Mouse (Mus musculus): ENCODE measurements around the gene Hpse2. TPM values are rescaled to one million over a fixed set of nuclear protein-coding genes. Genes with fewer than 3 reads are reported as not detected.

The Hpse2 gene
- total RNA-seq, 1 experiment, result 0.27 TPM

- H3K9me3 ChIP-seq (ENCODE audit: control insufficient read depth, insufficient read depth, low read depth, low read length), result no peaks in the 10 kb centered on the region
- in situ Hi-C loops (cut with MboI; ENCODE audit: low sequenced_read_pairs in 2 of 2, unreplicated experiment in 2 of 2), result no loop called here
- no peak overlapping the region for H3K9ac ChIP-seq (ENCODE audit: insufficient read depth, low read depth, low read length, poor library complexity, severe bottlenecking)
- peaks cover 0 to 2% of the 10 kb centered on the region in 2 experiments; a peak in 2 of 4 replicates for H3K4me1 ChIP-seq (ENCODE audit: control insufficient read depth in 2 of 2, insufficient read depth in 2 of 2, low read length in 2 of 2, poor library complexity in 1 of 2)
- TF ChIP-seq HCFC1 (IDR thresholded peaks at IDR 0.05; ENCODE audit: borderline replicate concordance, insufficient read depth, low read length) (no peak), ZC3H11A (IDR thresholded peaks at IDR 0.05; ENCODE audit: borderline replicate concordance, low read depth, low read length) (no peak), ZNF384 (IDR thresholded peaks at IDR 0.05; ENCODE audit: low read depth, low read length) (no peak), MAFK (IDR thresholded peaks at IDR 0.05; ENCODE audit: insufficient read depth, low read depth, low read length) (no peak), CHD2 (IDR thresholded peaks at IDR 0.05; ENCODE audit: low read depth, low read length) (no peak)
- H3K4me3 ChIP-seq (ENCODE audit: insufficient read depth in 1 of 2, low read depth in 1 of 2, low read length in 2 of 2, poor library complexity in 1 of 2, severe bottlenecking in 1 of 2), result no peak overlapping the region
- peaks cover 5% of the 10 kb centered on the region; the same call in 1 of the 2 replicates for H3K36me3 ChIP-seq (ENCODE audit: control insufficient read depth, insufficient read depth, low read length, poor library complexity, severe bottlenecking)
- DNase-seq (ENCODE audit: low read depth, low spot score), result no peak
- H3K27ac ChIP-seq (ENCODE audit: insufficient read depth, low read depth, low read length, poor library complexity, severe bottlenecking), result no peak overlapping the region
Observed at GRCm38 (mm10) chr19:42755148-42755870, 632.8 kb downstream of the Hpse2 start.

GRCm38 (mm10) chr19:42753141-42753917 lies 634.8 kb downstream of the Hpse2 start:
- Histone ChIP-seq H3K9ac (ENCODE audit: insufficient read depth, low read depth, low read length, poor library complexity, severe bottlenecking) (no peak overlapping the region), H3K4me3 (ENCODE audit: insufficient read depth in 1 of 2, low read depth in 1 of 2, low read length in 2 of 2, poor library complexity in 1 of 2, severe bottlenecking in 1 of 2) (no peak overlapping the region)

GRCm38 (mm10) chr19:42752363-42752931 lies 635.7 kb downstream of the Hpse2 start, which contains the start of gene Pyroxd2:
Gene Pyroxd2, minus strand, starts transcription at chr19:42752775.
- peak within 1 kb of the TSS; percentile 39 for H3K9ac ChIP-seq (ENCODE audit: insufficient read depth, low read depth, low read length, poor library complexity, severe bottlenecking)
- TF ChIP-seq ZC3H11A (IDR thresholded peaks at IDR 0.05; ENCODE audit: borderline replicate concordance, low read depth, low read length), result no peak
- TF ChIP-seq HCFC1 (IDR thresholded peaks at IDR 0.05; ENCODE audit: borderline replicate concordance, insufficient read depth, low read length), result no peak
- no peak for TF ChIP-seq CHD2 (IDR thresholded peaks at IDR 0.05; ENCODE audit: low read depth, low read length)
- no peak for TF ChIP-seq MAFK (IDR thresholded peaks at IDR 0.05; ENCODE audit: insufficient read depth, low read depth, low read length)
- no peak for TF ChIP-seq ZNF384 (IDR thresholded peaks at IDR 0.05; ENCODE audit: low read depth, low read length)
- H3K4me1 ChIP-seq (ENCODE audit: control insufficient read depth in 2 of 2, insufficient read depth in 2 of 2, low read length in 2 of 2, poor library complexity in 1 of 2), result peaks cover 0 to 2% of the 10 kb centered on the region in 2 experiments; a peak in 2 of 4 replicates
- peak; percentile 82 for DNase-seq (ENCODE audit: low read depth, low spot score)
- peak within 1 kb of the TSS; percentile 45 to 73 for H3K4me3 ChIP-seq (ENCODE audit: insufficient read depth in 1 of 2, low read depth in 1 of 2, low read length in 2 of 2, poor library complexity in 1 of 2, severe bottlenecking in 1 of 2)
- no peaks in the 10 kb centered on the region; the same call in 1 of the 2 replicates for H3K36me3 ChIP-seq (ENCODE audit: control insufficient read depth, insufficient read depth, low read length, poor library complexity, severe bottlenecking)
- in situ Hi-C loops (cut with MboI; ENCODE audit: low sequenced_read_pairs in 2 of 2, unreplicated experiment in 2 of 2), result no loop called here
- no peaks in the 10 kb centered on the region for H3K9me3 ChIP-seq (ENCODE audit: control insufficient read depth, insufficient read depth, low read depth, low read length)
- no peak within 1 kb of the TSS for H3K27ac ChIP-seq (ENCODE audit: insufficient read depth, low read depth, low read length, poor library complexity, severe bottlenecking)

More at GRCm38 (mm10) chr19:42753141-42753917, 634.8 kb downstream of the Hpse2 start:
- H3K9me3 ChIP-seq (ENCODE audit: control insufficient read depth, insufficient read depth, low read depth, low read length), result no peaks in the 10 kb centered on the region
- no peak overlapping the region for H3K27ac ChIP-seq (ENCODE audit: insufficient read depth, low read depth, low read length, poor library complexity, severe bottlenecking)
- TF ChIP-seq HCFC1 (IDR thresholded peaks at IDR 0.05; ENCODE audit: borderline replicate concordance, insufficient read depth, low read length) (no peak), ZC3H11A (IDR thresholded peaks at IDR 0.05; ENCODE audit: borderline replicate concordance, low read depth, low read length) (no peak), MAFK (IDR thresholded peaks at IDR 0.05; ENCODE audit: insufficient read depth, low read depth, low read length) (no peak), ZNF384 (IDR thresholded peaks at IDR 0.05; ENCODE audit: low read depth, low read length) (no peak), CHD2 (IDR thresholded peaks at IDR 0.05; ENCODE audit: low read depth, low read length) (no peak)
- no peaks in the 10 kb centered on the region; the same call in 1 of the 2 replicates for H3K36me3 ChIP-seq (ENCODE audit: control insufficient read depth, insufficient read depth, low read length, poor library complexity, severe bottlenecking)
- peaks cover 0 to 2% of the 10 kb centered on the region in 2 experiments; a peak in 2 of 4 replicates for H3K4me1 ChIP-seq (ENCODE audit: control insufficient read depth in 2 of 2, insufficient read depth in 2 of 2, low read length in 2 of 2, poor library complexity in 1 of 2)
- DNase-seq (ENCODE audit: low read depth, low spot score), result no peak
- in situ Hi-C loops (cut with MboI; ENCODE audit: low sequenced_read_pairs in 2 of 2, unreplicated experiment in 2 of 2), result no loop called here

GRCm38 (mm10) chr19:42750196-42750595 lies 638.0 kb downstream of the Hpse2 start:
- in situ Hi-C loops (cut with MboI; ENCODE audit: low sequenced_read_pairs in 2 of 2, unreplicated experiment in 2 of 2), result no loop called here
- Histone ChIP-seq H3K36me3 (ENCODE audit: control insufficient read depth, insufficient read depth, low read length, poor library complexity, severe bottlenecking) (no peaks in the 10 kb centered on the region), H3K9ac (ENCODE audit: insufficient read depth, low read depth, low read length, poor library complexity, severe bottlenecking) (no peak overlapping the region), H3K4me3 (ENCODE audit: insufficient read depth in 1 of 2, low read depth in 1 of 2, low read length in 2 of 2, poor library complexity in 1 of 2, severe bottlenecking in 1 of 2) (no peak overlapping the region), H3K27ac (ENCODE audit: insufficient read depth, low read depth, low read length, poor library complexity, severe bottlenecking) (no peak overlapping the region), H3K4me1 (ENCODE audit: control insufficient read depth in 2 of 2, insufficient read depth in 2 of 2, low read length in 2 of 2, poor library complexity in 1 of 2) (peaks cover 0 to 2% of the 10 kb centered on the region in 2 experiments; a peak in 2 of 4 replicates), H3K9me3 (ENCODE audit: control insufficient read depth, insufficient read depth, low read depth, low read length) (no peaks in the 10 kb centered on the region)
- TF ChIP-seq CHD2 (IDR thresholded peaks at IDR 0.05; ENCODE audit: low read depth, low read length) (no peak), HCFC1 (IDR thresholded peaks at IDR 0.05; ENCODE audit: borderline replicate concordance, insufficient read depth, low read length) (no peak), MAFK (IDR thresholded peaks at IDR 0.05; ENCODE audit: insufficient read depth, low read depth, low read length) (no peak), ZNF384 (IDR thresholded peaks at IDR 0.05; ENCODE audit: low read depth, low read length) (no peak), ZC3H11A (IDR thresholded peaks at IDR 0.05; ENCODE audit: borderline replicate concordance, low read depth, low read length) (no peak)
- no peak for DNase-seq (ENCODE audit: low read depth, low spot score)
